Mouse (Mus musculus): ENCODE results near the gene Zkscan2.

Zkscan2 gene

DNA sequence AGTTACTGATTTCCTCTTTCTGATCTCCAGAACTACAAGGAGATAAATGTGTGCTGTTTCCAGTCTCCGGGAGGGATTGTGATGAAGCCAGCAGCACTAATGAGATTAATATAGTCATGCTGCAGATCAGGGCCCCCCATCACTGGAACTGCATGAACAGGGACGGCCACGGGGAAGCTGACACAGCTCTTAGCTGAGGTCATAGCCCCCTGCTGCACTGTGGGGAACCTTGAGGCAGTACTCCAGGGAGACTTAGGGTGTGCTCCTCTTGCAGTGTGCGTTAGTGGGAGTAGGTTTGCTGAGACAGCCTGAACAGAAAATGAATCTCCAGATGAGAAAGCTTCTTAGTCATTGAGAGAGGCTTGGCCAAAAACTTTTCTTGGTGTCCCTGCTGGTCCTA lies 69.0 kb downstream of the Zkscan2 start:
- DNase-seq (ENCODE audit: low read depth, low spot score) = no peak

DNA sequence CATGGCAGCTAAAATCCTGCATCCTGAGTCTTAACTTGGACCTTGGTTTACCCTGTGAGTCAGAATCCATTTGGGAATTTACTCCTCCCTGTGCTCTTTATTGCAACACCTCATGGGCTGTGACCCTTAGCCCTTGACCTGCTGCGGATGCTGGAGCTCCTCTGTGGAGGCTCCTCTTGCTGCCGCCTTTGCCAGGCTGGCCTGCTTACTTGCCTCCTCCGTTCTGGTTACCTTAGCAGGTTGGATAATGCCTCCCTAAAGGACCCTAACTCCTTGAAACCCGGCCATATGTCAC lies 69.9 kb downstream of the Zkscan2 start:
- no peak for DNase-seq (ENCODE audit: low read depth, low spot score)

DNA sequence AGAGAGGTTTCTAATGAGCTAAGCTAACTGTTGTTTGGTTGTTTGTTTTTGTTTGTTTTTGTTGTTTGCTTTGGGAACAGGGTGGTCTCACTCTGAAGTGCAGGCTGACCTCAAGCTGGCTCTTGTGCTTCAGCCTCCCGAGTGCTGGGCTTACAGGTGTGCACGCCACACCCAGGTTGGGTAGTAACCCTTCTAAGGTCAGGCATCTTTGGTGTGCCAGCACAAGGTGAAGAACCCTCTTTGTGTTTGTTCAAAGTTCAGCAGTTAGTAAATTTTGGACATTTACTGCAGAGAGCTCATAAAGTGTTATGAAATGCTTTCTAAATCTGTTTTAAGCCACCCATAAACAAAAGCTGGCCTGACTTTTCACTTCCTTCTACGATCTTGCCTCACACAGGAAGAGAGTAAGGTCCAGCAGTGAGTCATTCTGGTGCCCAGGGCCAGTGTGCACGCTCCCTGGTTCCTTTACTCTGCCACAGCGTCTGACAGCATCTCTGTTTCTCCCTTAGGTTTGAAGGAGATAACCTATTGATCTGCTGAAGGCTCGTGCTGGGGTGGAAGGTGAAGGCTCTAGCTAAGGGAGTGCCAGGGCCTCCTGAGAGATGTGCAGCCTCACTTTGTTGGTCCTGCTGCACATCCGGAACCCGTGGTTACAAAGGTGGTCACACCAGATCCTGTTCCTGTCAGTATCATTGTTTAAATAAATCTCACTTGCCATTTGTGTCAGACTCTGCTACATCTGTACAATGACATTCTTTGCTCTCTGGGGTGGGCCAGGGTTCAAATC lies 70.4 kb downstream of the Zkscan2 start:
- no peak for DNase-seq (ENCODE audit: low read depth, low spot score)
